Mouse (Mus musculus) skeletal muscle tissue, adult 2 months (tissue): Measurements from ENCODE around the gene Fam49a.
A peak's percentile ranks its signal among the peaks of the same experiment; 100 is the strongest.
"Not testable (repeated sequence)": the region's sequence is repeated elsewhere in the genome, so short reads cannot be mapped to it uniquely, and the experiment has no call there.

Source experiments
- DNase-seq: peaks from one replicate; pipeline ENCODE4 v3.0.0-alpha.2; 2012; ENCODE audit warnings: low read depth, low spot score

The Fam49a gene

GRCm38 (mm10) chr12:12313437-12313836 is 51.5 kb downstream of the Fam49a start:
- DNase-seq: no peak

- no peak for DNase-seq
Measured at GRCm38 (mm10) chr12:12313919-12314318, 52.0 kb downstream of the Fam49a start.

- no peak for DNase-seq
Measured at GRCm38 (mm10) chr12:12314326-12314725, 52.4 kb downstream of the Fam49a start.

- peak; percentile 33 for DNase-seq
Measured at GRCm38 (mm10) chr12:12315011-12315410, 53.1 kb downstream of the Fam49a start.

- DNase-seq: peak; percentile 33
Measured at GRCm38 (mm10) chr12:12316956-12317355, 55.0 kb downstream of the Fam49a start.

- DNase-seq: no peak
Measured at GRCm38 (mm10) chr12:12317606-12318005, 55.7 kb downstream of the Fam49a start.

GRCm38 (mm10) chr12:12318140-12318734 is 56.3 kb downstream of the Fam49a start:
- DNase-seq: peak; percentile 42

- peak; percentile 30 for DNase-seq
Measured at GRCm38 (mm10) chr12:12320693-12321092, 58.8 kb downstream of the Fam49a start.

GRCm38 (mm10) chr12:12321111-12321510 is 59.2 kb downstream of the Fam49a start:
- DNase-seq: no peak

- no peak for DNase-seq
Measured at GRCm38 (mm10) chr12:12323084-12323483, 61.1 kb downstream of the Fam49a start.

GRCm38 (mm10) chr12:12323616-12324223 is 61.8 kb downstream of the Fam49a start:
- DNase-seq: peak; percentile 56

- DNase-seq: not testable (repeated sequence)
Measured at GRCm38 (mm10) chr12:12324266-12324665, 62.3 kb downstream of the Fam49a start.

- DNase-seq: no peak
Measured at GRCm38 (mm10) chr12:12333526-12334310, 71.8 kb downstream of the Fam49a start.

- DNase-seq: no peak
Measured at GRCm38 (mm10) chr12:12334486-12334885, 72.5 kb downstream of the Fam49a start.

GRCm38 (mm10) chr12:12335566-12335965 is 73.6 kb downstream of the Fam49a start:
- no peak for DNase-seq

GRCm38 (mm10) chr12:12337378-12337777 is 75.4 kb downstream of the Fam49a start:
- DNase-seq: no peak

- DNase-seq: no peak
Measured at GRCm38 (mm10) chr12:12343320-12343719, 81.4 kb downstream of the Fam49a start.

GRCm38 (mm10) chr12:12348625-12349024 is 86.7 kb downstream of the Fam49a start:
- no peak for DNase-seq

GRCm38 (mm10) chr12:12349645-12350288 is 87.8 kb downstream of the Fam49a start:
- DNase-seq: no peak

GRCm38 (mm10) chr12:12351816-12352552 is 90.0 kb downstream of the Fam49a start:
- DNase-seq: no peak

GRCm38 (mm10) chr12:12354115-12354653 is 92.2 kb downstream of the Fam49a start:
- no peak for DNase-seq
